Mouse (Mus musculus) embryonic facial prominence, embryonic 12.5 days (tissue): ENCODE data around the gene Bex4. TPM values are rescaled to one million over a fixed set of nuclear protein-coding genes. Genes with fewer than 3 reads are reported as not detected.

Experiments used
- microRNA-seq: library from miRNA; unstranded; fragments of <30 nt; microRNA quantifications from one replicate; pipeline ENCODE4, GENCODE M21; 2017
- polyA plus RNA-seq: library from polyadenylated mRNA; unstranded; fragments of >200 nt; fragmentation: Nextera tagmentation; extraction: Ambion mirVana; gene quantifications from 2 replicates; pipeline ENCODE4 v1.2.1, GENCODE M21; 2016

The Bex4 gene
- polyA plus RNA-seq, 1 experiment from 2014 or later, result 68.5 TPM

Small RNAs within 50 kb of the gene (microRNA-seq; reads per million reads assigned to microRNA genes)
- not detected for gene Mir6383

Other genes with a start within 250 kb of the Bex4 start
- 94.5 and 101 TPM in 2 replicates for gene Arxes2, start 145.2 kb upstream of the Bex4 start, polyA plus RNA-seq
- gene Arxes1, start 105.6 kb upstream of the Bex4 start, polyA plus RNA-seq, result 46.1 and 49.2 TPM in 2 replicates
- gene Bex2, start 70.8 kb upstream of the Bex4 start, polyA plus RNA-seq, result 192 and 203 TPM in 2 replicates
- gene Nxf3, start 53.7 kb upstream of the Bex4 start, polyA plus RNA-seq, result 0.10 TPM in 1 of 2 replicates, not detected in the other
- 191 and 215 TPM in 2 replicates for gene Tceal8, start 33.3 kb downstream of the Bex4 start, polyA plus RNA-seq
- gene Tceal5, start 64.9 kb downstream of the Bex4 start, polyA plus RNA-seq, result 9.8 and 10.9 TPM in 2 replicates
- 9.8 and 12.1 TPM in 2 replicates for gene Tceal7, start 75.8 kb downstream of the Bex4 start, polyA plus RNA-seq
- gene Bex1, start 76.5 kb downstream of the Bex4 start, polyA plus RNA-seq, result 86.3 and 86.5 TPM in 2 replicates
- gene Tceal9, start 106.1 kb downstream of the Bex4 start, polyA plus RNA-seq, result 593 and 600 TPM in 2 replicates
- gene Bex3, start 131.3 kb downstream of the Bex4 start, polyA plus RNA-seq, result 585 and 595 TPM in 2 replicates